Mouse (Mus musculus) bone marrow, adult 2 months (tissue): ENCODE results near the gene Lgr4. TPM values are rescaled to one million over a fixed set of nuclear protein-coding genes. Genes with fewer than 3 reads are reported as not detected.

Experiments
- H3K27ac ChIP-seq: fragments of 200-500 bp; 2 replicates; pipeline ENCODE4 v1.5.1; 2012; ENCODE audit warnings: low read depth, mild to moderate bottlenecking, control low read depth, inconsistent platforms, low read length; ENCODE audit not compliant: control insufficient read depth, poor library complexity, insufficient read depth
- H3K4me1 ChIP-seq: fragments of 200-500 bp; 2 replicates; pipeline ENCODE4 v1.6.1; 2011; ENCODE audit warnings: low read length; ENCODE audit not compliant: control insufficient read depth, insufficient read depth
- H3K4me3 ChIP-seq: fragments of 200-500 bp; replicated peaks from 2 replicates; pipeline ENCODE3; 2011; ENCODE audit warnings: mild to moderate bottlenecking, low read depth, low read length, control low read depth; ENCODE audit not compliant: control insufficient read depth
- CTCF ChIP-seq: fragments of 200-500 bp; IDR thresholded peaks from 2 replicates; pipeline ENCODE4 v1.5.1; 2011; ENCODE audit warnings: low read length, control low read depth; ENCODE audit not compliant: control insufficient read depth, insufficient read depth
- POLR2A ChIP-seq: fragments of 200-500 bp; IDR thresholded peaks from 2 replicates; pipeline ENCODE4 v1.6.1; 2011; ENCODE audit warnings: low read depth, mild to moderate bottlenecking, control low read depth, low read length, borderline replicate concordance; ENCODE audit not compliant: control insufficient read depth
- whole genome bisulfite sequencing: fragments of 180-500 bp; shearing (Covaris S2); methylation state at CpG from one replicate; pipeline ENCODE4 v1.1.7; 2018; 5-methylcytosine and 5-hydroxymethylcytosine counted together
- polyA plus RNA-seq: library from polyadenylated mRNA; stranded (reverse); fragments of >200 nt; gene quantifications from 2 replicates; pipeline ENCODE4 v1.2.4, GENCODE M21; 2011; ENCODE audit warnings: low replicate concordance; ENCODE audit not compliant: missing spikeins, insufficient read depth, insufficient read length

Lgr4 gene
- polyA plus RNA-seq, 1 experiment, result 1.8 TPM

DNA sequence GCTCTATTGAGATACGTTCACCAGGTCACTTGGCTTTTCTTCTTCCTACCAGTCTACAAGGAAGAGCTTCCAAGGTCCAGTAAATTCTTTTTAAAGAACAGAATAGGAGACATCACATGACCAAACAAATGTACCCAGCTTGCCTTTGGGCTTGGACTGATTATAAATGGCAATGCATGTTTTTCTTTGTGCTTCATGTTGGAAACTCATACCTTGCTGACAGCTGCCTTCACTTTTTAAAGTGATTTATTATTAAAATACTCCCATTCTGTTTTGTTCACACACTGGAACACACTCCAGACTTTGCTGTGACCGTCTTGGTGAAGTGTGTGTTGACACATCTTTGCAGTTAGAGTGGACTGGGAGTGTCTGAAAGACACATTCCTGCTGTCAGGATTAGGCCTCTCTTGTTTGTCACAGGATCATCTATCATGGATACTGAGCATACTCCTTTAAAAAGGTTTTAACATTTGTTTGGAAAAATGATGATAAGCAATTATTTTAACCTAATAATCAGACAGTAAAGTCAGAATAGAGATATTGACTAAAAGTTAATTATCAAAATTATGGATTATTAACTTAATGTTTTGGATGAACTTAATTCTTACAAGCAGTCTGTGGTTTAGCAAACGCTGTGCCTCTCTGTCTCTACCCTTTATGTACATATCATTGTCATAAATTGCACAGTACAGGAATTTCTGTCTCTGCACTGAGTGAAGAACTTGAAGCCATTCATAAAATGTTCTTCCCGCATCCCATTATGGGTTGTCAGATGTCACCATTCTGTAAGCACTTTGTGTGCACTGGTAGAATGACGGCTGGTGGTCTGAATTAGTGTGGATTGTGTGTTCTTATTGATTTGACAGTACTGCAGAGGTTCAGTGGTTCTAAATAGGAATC lies 125.7 kb downstream of the Lgr4 start:
- Histone ChIP-seq H3K27ac (no peak overlapping the region), H3K4me1 (no peaks in the 10 kb centered on the region), H3K4me3 (no peak overlapping the region)
- WGBS, result 91% methylated on average over 5 of the region's 5 CpGs
- no peak for TF ChIP-seq CTCF
- TF ChIP-seq POLR2A, result no peak

DNA sequence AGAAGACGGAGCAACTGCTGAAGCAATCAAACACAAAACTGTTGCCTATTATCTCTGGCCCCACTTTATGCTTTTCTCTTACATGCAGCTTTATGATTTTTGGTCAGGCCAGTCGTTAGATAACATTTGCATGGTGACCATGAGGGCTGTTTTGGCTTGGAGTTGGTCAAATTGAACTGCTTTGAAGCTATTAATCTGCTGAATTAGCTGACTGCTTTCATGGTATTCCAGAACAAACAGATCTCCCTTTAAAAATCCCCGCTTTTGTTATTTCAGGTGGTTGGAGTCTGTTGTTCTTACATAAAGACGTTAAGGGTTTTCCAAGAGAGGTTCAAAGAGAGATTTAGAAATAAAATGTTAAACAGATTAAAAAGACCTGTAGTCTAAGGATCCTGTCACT lies 141.0 kb downstream of the Lgr4 start:
- WGBS, result 77% methylated on average over 4 of the region's 4 CpGs
- Histone ChIP-seq H3K4me1 (no peaks in the 10 kb centered on the region), H3K4me3 (no peak overlapping the region), H3K27ac (no peak overlapping the region)
- TF ChIP-seq POLR2A (no peak), CTCF (no peak)

DNA sequence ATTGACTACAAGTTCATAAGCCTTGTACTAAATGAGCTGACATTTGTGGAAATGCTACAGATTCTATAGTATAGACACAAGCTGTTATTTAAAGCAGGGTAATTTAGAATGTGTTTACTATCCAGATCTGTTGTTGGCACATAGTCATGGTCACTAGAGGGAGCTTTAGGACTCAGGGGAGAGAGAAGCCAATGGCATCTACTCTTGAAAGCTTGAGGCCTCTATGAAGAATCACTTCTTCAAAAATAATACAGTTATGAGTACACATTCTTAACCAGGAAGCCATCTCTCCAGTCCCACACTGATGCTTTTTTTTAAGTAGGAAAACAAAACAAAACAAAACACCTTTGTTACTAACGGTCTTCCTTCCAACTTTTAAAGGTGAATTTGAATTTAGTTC lies 145.7 kb downstream of the Lgr4 start:
- TF ChIP-seq CTCF, result no peak
- TF ChIP-seq POLR2A, result no peak
- Histone ChIP-seq H3K27ac (no peak overlapping the region), H3K4me3 (no peak overlapping the region), H3K4me1 (no peaks in the 10 kb centered on the region)
- WGBS, result 67% methylated on average over 1 of the region's 1 CpGs

Other genes starting within 250 kb of the Lgr4 start
- gene Bdnf, start 242.9 kb upstream of the Lgr4 start, polyA plus RNA-seq, result 0.40 TPM in 1 of 2 replicates, not detected in the other
- gene Lin7c, start 26.8 kb upstream of the Lgr4 start, polyA plus RNA-seq, result 8.8 and 14.4 TPM in 2 replicates
- gene Ccdc34, start 100.2 kb downstream of the Lgr4 start, polyA plus RNA-seq, result 32.8 and 43.6 TPM in 2 replicates